Mouse (Mus musculus): ENCODE data around the gene Wfdc16. TPM values are rescaled to one million over a fixed set of nuclear protein-coding genes. Genes with fewer than 3 reads are reported as not detected.
"Not testable (repeated sequence)": the region's sequence is repeated elsewhere in the genome, so short reads cannot be mapped to it uniquely, and the experiment has no call there.

Wfdc16 gene
- total RNA-seq, 2 experiments from 2014 or later = not detected

DNA sequence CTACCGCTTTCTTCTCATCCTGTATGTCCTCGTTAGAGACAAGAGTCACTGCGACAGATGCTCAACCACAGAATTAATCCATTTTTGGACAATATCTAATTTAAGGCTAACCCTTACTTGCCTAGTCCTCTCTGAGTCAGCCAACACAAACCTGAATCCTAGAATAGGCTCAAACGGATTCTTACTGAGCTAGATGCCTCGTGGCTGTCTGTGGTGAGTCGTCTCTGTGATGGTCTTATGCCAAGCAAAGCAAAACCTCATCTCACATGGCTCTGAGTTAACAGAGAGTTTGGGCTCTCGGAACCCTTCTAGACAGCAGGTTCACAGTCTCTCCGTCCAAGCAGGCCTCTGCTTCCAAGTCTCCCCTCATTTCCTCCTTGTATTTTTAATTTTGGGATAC lies 34.2 kb downstream of the Wfdc16 start:
- no peak for ATAC-seq (replicated peaks; ENCODE audit: poor library complexity, severe bottlenecking)

DNA sequence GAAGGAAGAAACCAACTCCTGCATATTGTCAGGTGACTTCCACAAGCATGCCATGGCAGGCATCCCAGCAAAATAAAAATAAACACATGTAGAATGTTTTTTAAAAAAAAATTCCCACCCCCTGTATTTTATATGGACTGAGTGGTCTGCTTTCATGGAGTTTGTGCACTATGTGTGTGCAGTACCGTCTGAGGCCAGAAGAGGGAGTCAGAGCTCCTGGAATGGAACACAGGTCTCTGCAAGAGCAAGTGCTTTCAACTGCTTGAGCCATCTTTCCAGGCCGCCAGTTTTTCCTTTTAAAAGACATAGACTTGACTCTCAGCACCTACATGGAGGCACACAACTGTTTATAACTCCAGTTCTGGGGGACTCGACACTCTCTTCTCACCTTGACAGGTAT lies 35.1 kb downstream of the Wfdc16 start:
- no peak for ATAC-seq (replicated peaks; ENCODE audit: poor library complexity, severe bottlenecking)

DNA sequence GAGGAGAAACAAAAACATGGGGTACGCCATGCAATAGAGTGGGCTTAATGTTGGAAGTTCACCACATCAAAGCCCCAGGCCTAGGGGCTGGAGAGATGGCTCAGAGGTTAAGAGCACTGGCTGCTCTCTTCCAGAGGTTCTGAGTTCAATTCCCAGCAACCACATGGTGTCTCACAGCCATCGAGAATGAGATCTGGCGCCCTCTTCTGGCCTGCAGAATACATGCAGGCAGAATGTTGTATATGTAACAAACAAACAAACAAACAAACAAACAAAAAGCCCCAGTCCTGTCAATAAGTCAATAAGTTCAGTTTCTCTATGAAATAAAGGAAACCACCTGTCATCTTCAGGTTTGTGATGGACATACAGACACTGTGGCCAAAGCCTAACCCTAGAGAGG lies 38.4 kb downstream of the Wfdc16 start:
- ATAC-seq (replicated peaks; ENCODE audit: poor library complexity, severe bottlenecking) = no peak

DNA sequence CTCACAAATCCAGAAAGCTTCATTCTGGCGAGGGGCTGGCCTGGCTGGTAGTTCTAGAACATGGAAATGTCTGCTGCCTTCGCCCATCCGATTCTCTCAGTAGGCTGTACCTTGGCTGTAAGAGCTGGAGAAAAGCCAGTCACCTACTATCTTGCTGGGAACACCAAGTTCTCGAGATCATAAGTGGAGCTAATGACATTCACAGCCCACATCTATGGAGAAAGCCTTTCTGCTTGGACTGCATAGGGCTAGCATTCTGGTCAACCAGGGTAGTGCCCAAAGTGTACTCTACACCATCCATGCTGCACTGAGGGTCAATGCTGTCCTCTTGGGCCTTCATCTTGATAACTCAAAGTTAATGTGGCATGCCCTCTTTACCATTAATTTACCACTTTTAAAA lies 45.1 kb downstream of the Wfdc16 start, which contains the start of gene Eppin:
Eppin (minus strand) TSS at position 101 of the 400 bp plus-strand sequence.
- ATAC-seq (replicated peaks; ENCODE audit: poor library complexity, severe bottlenecking) = no peak

DNA sequence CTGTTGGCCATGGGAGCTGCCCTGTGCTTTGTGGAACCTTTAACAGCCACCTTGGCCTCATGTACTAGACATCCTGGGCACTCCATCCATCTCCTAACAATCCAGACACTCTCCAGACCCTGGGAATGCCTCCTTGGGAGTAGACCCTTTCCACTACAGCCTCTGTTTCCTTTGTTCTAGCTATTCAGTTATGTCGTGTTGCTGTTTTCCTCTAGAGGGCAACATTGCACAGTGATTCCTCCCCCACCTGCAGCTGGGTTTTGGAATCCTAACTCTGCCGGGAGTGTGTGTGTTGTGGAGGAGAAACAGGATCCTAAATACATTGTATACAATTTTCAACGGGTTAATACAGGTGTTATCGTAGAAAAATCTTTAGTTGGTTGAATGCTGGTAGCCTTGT lies 46.6 kb downstream of the Wfdc16 start:
- peak; percentile 52 for ATAC-seq (replicated peaks; ENCODE audit: poor library complexity, severe bottlenecking)

DNA sequence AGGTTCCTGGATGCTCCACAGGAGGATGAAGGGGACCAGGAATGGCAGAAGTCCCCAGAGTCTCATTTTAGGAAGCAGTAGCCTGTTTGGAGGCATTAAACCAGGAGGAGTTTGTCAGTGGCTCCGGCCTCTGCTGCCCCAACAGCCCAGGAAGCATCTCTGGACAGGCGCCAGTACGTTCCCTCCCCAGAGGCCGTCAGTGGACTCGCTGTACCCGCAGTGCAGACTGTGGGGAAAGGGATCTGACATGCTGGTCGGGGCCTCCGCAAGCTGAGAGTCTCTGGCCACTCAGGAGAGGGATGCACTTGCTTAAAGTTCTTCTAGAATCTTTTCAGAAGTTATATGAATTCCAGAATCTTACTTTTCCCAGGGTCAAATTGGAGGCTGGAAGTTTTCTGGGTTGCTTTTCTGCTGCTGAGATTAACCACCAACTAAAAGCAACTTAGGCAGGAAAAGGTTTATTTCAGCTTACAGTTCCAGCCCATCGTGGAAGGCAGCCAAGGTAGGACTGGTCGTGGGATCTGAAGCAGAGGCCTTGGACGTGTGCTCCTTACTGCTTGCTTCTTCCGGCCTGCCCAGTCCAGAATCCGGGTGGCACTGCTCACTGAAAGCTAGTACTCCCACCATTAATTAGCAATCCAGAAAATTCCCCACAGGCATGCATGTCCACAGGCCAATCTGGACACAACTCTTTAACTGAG lies 53.4 kb downstream of the Wfdc16 start, which contains the start of gene Wfdc6a:
Wfdc6a (minus strand) TSS at position 423 of the 701 bp plus-strand sequence.
- not testable (repeated sequence) for ATAC-seq (replicated peaks; ENCODE audit: poor library complexity, severe bottlenecking)

Other genes starting within 250 kb of the Wfdc16 start
Only the 30 nearest of the 34 such genes appear.
- not detected in 2 replicates for gene Sdc4, start 194.9 kb downstream of the Wfdc16 start, total RNA-seq (2014; fragmentation: Nextera tagmentation)
- gene Sdc4, start 194.9 kb downstream of the Wfdc16 start, total RNA-seq (2017) = not detected in 2 replicates
- gene Sys1, start 181.8 kb downstream of the Wfdc16 start, total RNA-seq (2014; fragmentation: Nextera tagmentation) = 30.4 and 35.3 TPM in 2 replicates
- gene Sys1, start 181.8 kb downstream of the Wfdc16 start, total RNA-seq (2017) = 11.5 and 18.1 TPM in 2 replicates
- gene Gm20458, start 177.8 kb downstream of the Wfdc16 start, total RNA-seq (2014; fragmentation: Nextera tagmentation) = not detected in 2 replicates
- gene Gm20458, start 177.8 kb downstream of the Wfdc16 start, total RNA-seq (2017) = not detected in 2 replicates
- gene Trp53tg5, start 165.1 kb downstream of the Wfdc16 start, total RNA-seq (2014; fragmentation: Nextera tagmentation) = not detected in 2 replicates
- gene Trp53tg5, start 165.1 kb downstream of the Wfdc16 start, total RNA-seq (2017) = not detected in 2 replicates
- gene Dbndd2, start 152.7 kb downstream of the Wfdc16 start, total RNA-seq (2014; fragmentation: Nextera tagmentation) = 5.6 TPM in 1 of 2 replicates, not detected in the other
- 0.46 and 0.95 TPM in 2 replicates for gene Dbndd2, start 152.7 kb downstream of the Wfdc16 start, total RNA-seq (2017)
- gene Pigt, start 141.3 kb downstream of the Wfdc16 start, total RNA-seq (2014; fragmentation: Nextera tagmentation) = 97.1 and 103 TPM in 2 replicates
- gene Pigt, start 141.3 kb downstream of the Wfdc16 start, total RNA-seq (2017) = 27.2 and 27.5 TPM in 2 replicates
- gene Wfdc2, start 76.4 kb downstream of the Wfdc16 start, total RNA-seq (2014; fragmentation: Nextera tagmentation) = not detected in 2 replicates
- not detected in 2 replicates for gene Wfdc2, start 76.4 kb downstream of the Wfdc16 start, total RNA-seq (2017)
- gene Spint3, start 65.3 kb downstream of the Wfdc16 start, total RNA-seq (2014; fragmentation: Nextera tagmentation) = not detected in 2 replicates
- gene Spint3, start 65.3 kb downstream of the Wfdc16 start, total RNA-seq (2017) = not detected in 2 replicates
- gene Wfdc6a, start 53.3 kb downstream of the Wfdc16 start, total RNA-seq (2014; fragmentation: Nextera tagmentation) = not detected in 2 replicates
- gene Wfdc6a, start 53.3 kb downstream of the Wfdc16 start, total RNA-seq (2017) = not detected in 2 replicates
- not detected in 2 replicates for gene Eppin, start 45.2 kb downstream of the Wfdc16 start, total RNA-seq (2014; fragmentation: Nextera tagmentation)
- gene Eppin, start 45.2 kb downstream of the Wfdc16 start, total RNA-seq (2017) = not detected in 2 replicates
- gene Wfdc6b, start 25.3 kb downstream of the Wfdc16 start, total RNA-seq (2014; fragmentation: Nextera tagmentation) = not detected in 2 replicates
- not detected in 2 replicates for gene Wfdc6b, start 25.3 kb downstream of the Wfdc16 start, total RNA-seq (2017)
- gene Wfdc8, start 25.2 kb downstream of the Wfdc16 start, total RNA-seq (2014; fragmentation: Nextera tagmentation) = not detected in 2 replicates
- not detected in 2 replicates for gene Wfdc8, start 25.2 kb downstream of the Wfdc16 start, total RNA-seq (2017)
- gene Wfdc10, start 17.2 kb upstream of the Wfdc16 start, total RNA-seq (2014; fragmentation: Nextera tagmentation) = not detected in 2 replicates
- not detected in 2 replicates for gene Wfdc10, start 17.2 kb upstream of the Wfdc16 start, total RNA-seq (2017)
- not detected in 2 replicates for gene Wfdc9, start 17.8 kb upstream of the Wfdc16 start, total RNA-seq (2014; fragmentation: Nextera tagmentation)
- not detected in 2 replicates for gene Wfdc9, start 17.8 kb upstream of the Wfdc16 start, total RNA-seq (2017)
- gene Wfdc11, start 35.3 kb upstream of the Wfdc16 start, total RNA-seq (2014; fragmentation: Nextera tagmentation) = not detected in 2 replicates
- not detected in 2 replicates for gene Wfdc11, start 35.3 kb upstream of the Wfdc16 start, total RNA-seq (2017)
- not detected in 2 replicates for gene Wfdc13, start 46.3 kb upstream of the Wfdc16 start, total RNA-seq (2014; fragmentation: Nextera tagmentation)
- not detected in 2 replicates for gene Wfdc13, start 46.3 kb upstream of the Wfdc16 start, total RNA-seq (2017)
- gene Spint4, start 59.7 kb upstream of the Wfdc16 start, total RNA-seq (2014; fragmentation: Nextera tagmentation) = not detected in 2 replicates
- gene Spint4, start 59.7 kb upstream of the Wfdc16 start, total RNA-seq (2017) = not detected in 2 replicates
- not detected in 2 replicates for gene Spint5, start 76.5 kb upstream of the Wfdc16 start, total RNA-seq (2014; fragmentation: Nextera tagmentation)
- gene Spint5, start 76.5 kb upstream of the Wfdc16 start, total RNA-seq (2017) = not detected in 2 replicates
- gene Wfdc3, start 107.1 kb upstream of the Wfdc16 start, total RNA-seq (2014; fragmentation: Nextera tagmentation) = not detected in 2 replicates
- gene Wfdc3, start 107.1 kb upstream of the Wfdc16 start, total RNA-seq (2017) = not detected in 2 replicates
- 31.1 and 36.9 TPM in 2 replicates for gene Dnttip1, start 107.2 kb upstream of the Wfdc16 start, total RNA-seq (2014; fragmentation: Nextera tagmentation)
- 21.5 and 27.3 TPM in 2 replicates for gene Dnttip1, start 107.2 kb upstream of the Wfdc16 start, total RNA-seq (2017)
- gene Ube2c, start 131.1 kb upstream of the Wfdc16 start, total RNA-seq (2014; fragmentation: Nextera tagmentation) = 24.5 and 75.2 TPM in 2 replicates
- gene Ube2c, start 131.1 kb upstream of the Wfdc16 start, total RNA-seq (2017) = 112 and 138 TPM in 2 replicates
- gene Tnnc2, start 141.2 kb upstream of the Wfdc16 start, total RNA-seq (2014; fragmentation: Nextera tagmentation) = not detected in 2 replicates
- gene Tnnc2, start 141.2 kb upstream of the Wfdc16 start, total RNA-seq (2017) = not detected in 2 replicates
- gene Snx21, start 147.0 kb upstream of the Wfdc16 start, total RNA-seq (2014; fragmentation: Nextera tagmentation) = not detected in 2 replicates
- 0.17 and 0.77 TPM in 2 replicates for gene Snx21, start 147.0 kb upstream of the Wfdc16 start, total RNA-seq (2017)
- gene Acot8, start 166.1 kb upstream of the Wfdc16 start, total RNA-seq (2014; fragmentation: Nextera tagmentation) = 24.7 and 25.5 TPM in 2 replicates
- 22.3 and 32.6 TPM in 2 replicates for gene Acot8, start 166.1 kb upstream of the Wfdc16 start, total RNA-seq (2017)
- 2.7 and 4.1 TPM in 2 replicates for gene Zswim3, start 166.3 kb upstream of the Wfdc16 start, total RNA-seq (2014; fragmentation: Nextera tagmentation)
- gene Zswim3, start 166.3 kb upstream of the Wfdc16 start, total RNA-seq (2017) = 1.8 and 2.0 TPM in 2 replicates
- 5.8 and 7.0 TPM in 2 replicates for gene Zswim1, start 183.9 kb upstream of the Wfdc16 start, total RNA-seq (2014; fragmentation: Nextera tagmentation)
- gene Zswim1, start 183.9 kb upstream of the Wfdc16 start, total RNA-seq (2017) = 2.8 and 3.5 TPM in 2 replicates
- gene Spata25, start 189.7 kb upstream of the Wfdc16 start, total RNA-seq (2014; fragmentation: Nextera tagmentation) = not detected in 2 replicates
- gene Spata25, start 189.7 kb upstream of the Wfdc16 start, total RNA-seq (2017) = not detected in 2 replicates
- gene Ctsa, start 194.1 kb upstream of the Wfdc16 start, total RNA-seq (2014; fragmentation: Nextera tagmentation) = 89.0 and 135 TPM in 2 replicates
- gene Ctsa, start 194.1 kb upstream of the Wfdc16 start, total RNA-seq (2017) = 79.5 and 109 TPM in 2 replicates
- gene Neurl2, start 194.7 kb upstream of the Wfdc16 start, total RNA-seq (2014; fragmentation: Nextera tagmentation) = 6.1 and 8.7 TPM in 2 replicates
- gene Neurl2, start 194.7 kb upstream of the Wfdc16 start, total RNA-seq (2017) = 3.4 and 4.0 TPM in 2 replicates
- not detected in 2 replicates for gene Pltp, start 218.9 kb upstream of the Wfdc16 start, total RNA-seq (2014; fragmentation: Nextera tagmentation)
- gene Pltp, start 218.9 kb upstream of the Wfdc16 start, total RNA-seq (2017) = not detected in 2 replicates